Mouse (Mus musculus): ENCODE data around the gene Olfr235.
"Not testable (repeated sequence)": the region's sequence is repeated elsewhere in the genome, so short reads cannot be mapped to it uniquely, and the experiment has no call there.

The Olfr235 gene

DNA sequence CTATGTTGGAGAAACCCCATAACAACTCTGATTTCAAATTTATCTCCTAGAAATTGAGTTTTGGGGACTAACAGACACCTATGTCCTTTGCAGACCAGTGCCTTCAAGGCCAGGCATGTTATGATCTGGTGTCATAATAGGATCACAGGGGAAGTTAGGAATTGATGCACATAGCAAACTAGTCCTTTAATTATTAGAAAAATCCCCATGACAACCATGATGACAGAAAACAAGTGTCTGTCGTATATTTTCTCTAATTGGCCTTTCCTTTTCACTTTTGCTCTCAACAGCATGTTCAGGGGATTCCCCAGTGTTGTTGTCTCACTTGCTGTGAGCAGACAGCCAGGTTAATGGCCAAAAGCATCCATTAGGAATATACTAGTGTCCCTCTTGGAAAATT, at the start of gene Olfr235:
Olfr235 (plus strand) TSS at position 301 of the 400 bp plus-strand sequence.
- no peak for DNase-seq (ENCODE audit: extremely low spot score, low spot score)

DNA sequence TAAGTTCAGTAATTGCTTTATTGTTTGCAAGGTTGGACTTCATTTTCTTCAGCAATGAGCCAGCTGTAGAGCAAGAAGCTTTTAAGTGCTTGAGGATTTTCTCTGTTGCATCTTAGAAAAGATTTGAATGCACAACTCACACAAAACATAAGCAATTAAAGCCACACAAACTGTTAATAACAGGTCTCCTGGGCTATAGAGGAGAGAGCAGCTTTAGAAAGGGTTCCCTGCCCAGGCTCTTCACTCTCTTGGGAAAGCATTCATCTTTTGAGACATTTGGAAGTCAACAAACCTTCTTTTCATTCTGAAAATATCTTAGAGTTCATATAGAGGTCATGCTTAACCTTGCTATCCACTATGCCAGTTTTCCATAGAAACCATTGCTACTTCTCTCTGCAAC, 28.3 kb upstream of the Olfr235 start, which contains the start of gene Olfr1432:
Olfr1432 (minus strand) TSS at position 101 of the 400 bp plus-strand sequence.
- not testable (repeated sequence) for DNase-seq (ENCODE audit: extremely low spot score, low spot score)

DNA sequence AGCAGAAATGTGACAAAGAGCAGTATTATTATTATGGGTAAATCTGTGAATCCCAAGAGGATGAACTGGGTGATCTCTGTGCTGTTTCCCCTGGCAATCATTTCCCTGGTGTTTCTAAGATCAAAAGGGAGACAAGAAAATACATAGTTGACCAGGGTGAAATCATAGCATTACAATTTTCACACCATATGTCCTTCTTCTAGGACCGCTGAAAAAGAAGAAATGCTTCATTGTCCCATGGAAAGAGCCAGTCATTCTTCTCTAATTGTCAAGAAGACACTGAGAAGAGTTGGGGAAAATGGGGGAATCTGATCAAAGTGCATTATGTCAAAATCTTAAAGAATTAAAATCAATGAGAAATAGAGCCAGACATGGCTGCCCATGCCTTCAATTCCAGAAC, 19.3 kb upstream of the Olfr235 start, which contains the start of gene Olfr262:
Olfr262 (minus strand) TSS at position 101 of the 400 bp plus-strand sequence.
- no peak for DNase-seq (ENCODE audit: extremely low spot score, low spot score)

DNA sequence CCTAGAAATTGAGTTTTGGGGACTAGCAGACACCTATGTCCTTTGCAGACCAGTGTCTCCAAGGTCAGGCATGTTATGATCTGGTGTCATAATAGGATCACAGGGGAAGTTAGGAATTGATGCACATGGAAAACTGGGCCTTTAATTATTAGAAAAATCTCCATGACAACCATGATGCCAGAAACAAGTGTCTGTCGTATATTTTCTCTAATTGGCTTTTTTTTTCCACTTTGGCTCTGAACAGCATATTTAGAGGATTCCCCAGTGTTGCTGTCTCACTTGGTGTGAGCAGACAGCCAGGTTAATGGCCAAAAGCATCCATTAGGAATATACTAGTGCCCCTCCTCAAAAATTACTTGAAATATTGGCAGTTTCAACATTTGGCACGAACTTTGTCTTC, 18.7 kb downstream of the Olfr235 start, which contains the start of gene Olfr1434:
Olfr1434 (plus strand) TSS at position 301 of the 400 bp plus-strand sequence.
- DNase-seq (ENCODE audit: extremely low spot score, low spot score), result no peak

DNA sequence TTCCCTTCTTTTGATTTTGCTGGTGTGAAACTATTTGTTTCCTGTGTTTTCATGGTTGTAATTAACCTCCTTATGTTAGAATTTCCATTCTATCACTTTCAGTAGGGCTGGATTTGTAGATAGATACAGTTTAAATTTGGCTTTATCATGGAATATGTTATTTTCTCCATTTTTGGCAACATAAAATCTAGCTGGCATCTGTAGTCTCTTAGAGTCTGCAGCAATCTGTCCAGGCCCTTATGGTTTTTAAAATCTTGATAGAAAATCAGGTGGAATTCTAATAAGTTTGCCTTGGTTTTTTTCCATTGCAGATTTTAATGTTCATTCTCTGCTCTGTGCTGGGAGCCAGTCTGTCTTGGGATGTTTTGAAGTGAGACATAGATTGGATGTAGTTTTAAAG, 32.1 kb downstream of the Olfr235 start:
- DNase-seq (ENCODE audit: extremely low spot score, low spot score), result no peak

DNA sequence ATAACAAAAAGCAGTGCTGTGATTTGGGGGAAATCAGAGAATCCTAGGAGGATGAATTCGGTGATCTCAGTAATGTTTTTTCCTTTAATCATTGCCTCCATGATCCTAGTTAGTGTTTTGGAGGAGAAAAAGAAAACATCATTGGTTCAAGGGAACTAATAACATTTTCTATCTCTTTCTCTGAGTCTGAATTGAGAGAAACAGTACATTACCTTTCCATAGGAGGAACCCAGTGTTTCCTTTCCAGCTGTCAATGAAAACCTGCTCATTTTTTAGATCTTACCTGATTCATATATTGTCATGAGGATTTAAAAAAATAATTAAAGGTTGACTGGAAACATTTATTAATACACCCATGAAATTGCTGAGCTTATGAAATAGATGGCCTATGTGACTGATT, 38.2 kb downstream of the Olfr235 start, which contains the start of gene Olfr1436:
Olfr1436 (minus strand) TSS at position 101 of the 400 bp plus-strand sequence.
- DNase-seq (ENCODE audit: extremely low spot score, low spot score), result not testable (repeated sequence)
